ENCODE assay signal across 25 mouse cellular contexts in the genomic region with DNA sequence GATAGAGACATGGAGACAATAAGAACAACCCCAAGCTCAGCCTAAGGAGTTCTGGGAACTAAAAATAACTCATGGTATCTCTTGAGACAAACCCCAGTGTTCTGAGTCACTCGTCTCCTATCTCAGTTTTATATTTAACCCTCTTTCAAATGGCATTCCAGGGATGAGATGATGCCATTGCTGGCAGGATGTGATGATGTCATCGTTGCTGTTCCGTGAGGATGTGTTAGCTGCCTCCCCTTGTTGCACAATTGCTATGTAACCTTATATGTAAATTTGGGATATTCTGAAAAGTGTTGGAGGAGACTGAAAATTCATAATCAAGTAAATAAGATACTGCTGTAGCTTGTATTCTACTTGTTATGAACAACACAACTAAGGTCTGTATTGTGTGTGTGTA. TPM values are rescaled to one million over a fixed set of nuclear protein-coding genes. Genes with fewer than 3 reads are reported as not detected.
DNase-seq lines count a peak whose midpoint lies in the region; ATAC-seq and TF ChIP-seq lines count a peak whose summit lies in the region.
"Had no signal": no experiment of that assay in that cellular context is flagged by ENCODE, and none has a peak within 500 bp of the region (broad histone marks: within the 10 kb centered on the region; RNA-seq: fewer than 3 reads in every experiment).

No protein-coding gene starts in this region.

- intact Hi-C loops in heart, postnatal 36 days (cut with DNase I): no loop called here

- no peaks in the 10 kb centered on the region for H3K36me3 ChIP-seq in heart, embryonic 15.5 days
- H3K36me3 ChIP-seq in midbrain, embryonic 11.5 days (ENCODE audit: control insufficient read depth, insufficient read depth, low read length): no peaks in the 10 kb centered on the region
- H3K36me3 ChIP-seq in midbrain, embryonic 10.5 days: no peaks in the 10 kb centered on the region
- H3K36me3 ChIP-seq: embryonic facial prominence, embryonic 10.5 days; forebrain, embryonic 10.5 days; forebrain, embryonic 15.5 days; heart, embryonic 12.5 days; hindbrain, embryonic 10.5 days; intestine, embryonic 15.5 days had no signal

- DNase-seq in heart, postnatal 36 days: no peak
- DNase-seq in midbrain, embryonic 11.5 days (ENCODE audit: low spot score, missing footprints): peak; percentile 47
- no peak for DNase-seq in midbrain, embryonic 10.5 days (ENCODE audit: low spot score)
- DNase-seq in Patski (ENCODE audit: low read depth, low spot score): no peak
- no peak for DNase-seq in layer of hippocampus, adult 2 months (ENCODE audit: low spot score in 2 of 2)
- DNase-seq in liver: no peak
- DNase-seq: adrenal gland, adult 2 months; adrenal gland, postnatal 25 days; B cell, adult 2 months; cerebellum, adult 2 months; cerebellum, postnatal 10 days; gastrocnemius, postnatal 14 days; heart, postnatal 14 days; kidney, adult 18-20 months had no signal

- TF ChIP-seq CTCF in Patski (IDR thresholded peaks at IDR 0.05): no peak
- TF ChIP-seq CTCF in layer of hippocampus, adult 2 months (conservative IDR thresholded peaks at IDR 0.05): no peak

- WGBS in heart, embryonic 15.5 days: 26% methylated on average over 3 of the region's 3 CpGs
- 85% methylated on average over 3 of the region's 3 CpGs for WGBS in midbrain, embryonic 11.5 days
- WGBS in midbrain, embryonic 10.5 days: 91% methylated on average over 3 of the region's 3 CpGs

- no peak overlapping the region for H3K27ac ChIP-seq in heart, embryonic 15.5 days
- no peak overlapping the region for H3K27ac ChIP-seq in midbrain, embryonic 11.5 days (ENCODE audit: low read depth, low read length)
- no peak overlapping the region for H3K27ac ChIP-seq in midbrain, embryonic 10.5 days (replicated peaks)
- H3K27ac ChIP-seq in layer of hippocampus, adult 2 months: no peak overlapping the region
- H3K27ac ChIP-seq: embryonic facial prominence, embryonic 10.5 days; forebrain, embryonic 10.5 days; forebrain, embryonic 15.5 days; hindbrain, embryonic 10.5 days; hindbrain, embryonic 14.5 days; intestine, embryonic 15.5 days had no signal

- no peak overlapping the region for H3K4me3 ChIP-seq in heart, embryonic 15.5 days
- no peak overlapping the region for H3K4me3 ChIP-seq in midbrain, embryonic 11.5 days (ENCODE audit: low read depth, low read length)
- H3K4me3 ChIP-seq in midbrain, embryonic 10.5 days: no peak overlapping the region
- no peak overlapping the region for H3K4me3 ChIP-seq in layer of hippocampus, adult 2 months
- H3K4me3 ChIP-seq: embryonic facial prominence, embryonic 10.5 days; erythroblast, embryonic 14.5 days; forebrain, embryonic 10.5 days; forebrain, embryonic 15.5 days; heart, embryonic 12.5 days; hindbrain, embryonic 10.5 days; intestine, embryonic 15.5 days had no signal

- CTCF ChIA-PET in Patski (lab: Charles Lee): interaction anchor here (1.0 kb wide), 2 partner anchors 9 to 17 kb away, joined by 3 read pairs; no protein-coding TSS in a partner anchor

- no peak overlapping the region for H3K4me2 ChIP-seq in heart, embryonic 15.5 days
- H3K4me2 ChIP-seq in midbrain, embryonic 11.5 days: no peak overlapping the region
- H3K4me2 ChIP-seq: forebrain, embryonic 15.5 days; heart, embryonic 12.5 days; hindbrain, embryonic 14.5 days; intestine, embryonic 15.5 days had no signal

- POLR2A ChIA-PET in Patski (lab: Charles Lee): no interaction called here

- no peaks in the 10 kb centered on the region for H3K9me3 ChIP-seq in heart, embryonic 15.5 days (replicated peaks)
- no peaks in the 10 kb centered on the region for H3K9me3 ChIP-seq in midbrain, embryonic 11.5 days (ENCODE audit: control insufficient read depth, low read length)
- H3K9me3 ChIP-seq in midbrain, embryonic 10.5 days (replicated peaks): no peaks in the 10 kb centered on the region
- H3K9me3 ChIP-seq: embryonic facial prominence, embryonic 10.5 days; forebrain, embryonic 10.5 days; forebrain, embryonic 15.5 days; heart, embryonic 12.5 days; hindbrain, embryonic 10.5 days; intestine, embryonic 15.5 days had no signal

- H3K4me1 ChIP-seq in heart, embryonic 15.5 days (replicated peaks): peaks cover 5% of the 10 kb centered on the region; the same call in 1 of the 2 replicates
- no peaks in the 10 kb centered on the region for H3K4me1 ChIP-seq in midbrain, embryonic 11.5 days (ENCODE audit: control insufficient read depth, insufficient read depth, low read length)
- H3K4me1 ChIP-seq in midbrain, embryonic 10.5 days: no peaks in the 10 kb centered on the region
- H3K4me1 ChIP-seq: embryonic facial prominence, embryonic 10.5 days; forebrain, embryonic 10.5 days; forebrain, embryonic 15.5 days; hindbrain, embryonic 10.5 days; intestine, embryonic 15.5 days had no signal

- ATAC-seq in heart, embryonic 15.5 days (replicated peaks; ENCODE audit: insufficient number of reproducible peaks, insufficient read depth, low FRiP score, low read depth): 0 out of 2 replicates have a peak, but pooled peaks have one; percentile 39
- ATAC-seq in midbrain, embryonic 11.5 days (ENCODE audit: low FRiP score): no peak
- peak; percentile 39 for ATAC-seq in Patski
- ATAC-seq: forebrain, embryonic 15.5 days; intestine, embryonic 15.5 days had no signal

- no peak overlapping the region for H3K9ac ChIP-seq in heart, embryonic 15.5 days
- no peak overlapping the region for H3K9ac ChIP-seq in midbrain, embryonic 11.5 days (ENCODE audit: low read length)
- H3K9ac ChIP-seq: forebrain, embryonic 15.5 days; heart, embryonic 12.5 days; hindbrain, embryonic 14.5 days; intestine, embryonic 15.5 days had no signal

- no peaks in the 10 kb centered on the region for H3K27me3 ChIP-seq in heart, embryonic 15.5 days
- no peaks in the 10 kb centered on the region for H3K27me3 ChIP-seq in midbrain, embryonic 11.5 days (ENCODE audit: control insufficient read depth, insufficient read depth, low read length)
- no peaks in the 10 kb centered on the region for H3K27me3 ChIP-seq in midbrain, embryonic 10.5 days (ENCODE audit: low read depth, poor library complexity, severe bottlenecking)
- H3K27me3 ChIP-seq in Patski: no peaks in the 10 kb centered on the region
- H3K27me3 ChIP-seq: forebrain, embryonic 15.5 days; heart, embryonic 12.5 days; intestine, embryonic 15.5 days had no signal

- in situ Hi-C loops in Patski (cut with MboI; ENCODE audit: low pct_unique_long_range_greater_than_20kb): no loop called here

RNA-seq across cellular contexts. Expression of gene Ccn2, which starts 14.2 kb away (rescaled TPM):
- polyA plus RNA-seq in heart, embryonic 15.5 days (2015; fragmentation: Nextera tagmentation; extraction: Ambion mirVana): 29.4 and 40.2 TPM in 2 replicates
- 100 to 1,000 TPM in 1 of 2 experiments, 10 to 100 TPM in 1; 82.5 to 111 TPM for total RNA-seq in heart, postnatal 36 days (2021)
- 3.2 and 3.8 TPM in 2 replicates for polyA plus RNA-seq in midbrain, embryonic 11.5 days (2014; fragmentation: Nextera tagmentation; extraction: Ambion mirVana)
- polyA plus RNA-seq in midbrain, embryonic 10.5 days (2016; fragmentation: Nextera tagmentation; extraction: Ambion mirVana): 7.1 and 10.3 TPM in 2 replicates
- 124 TPM for polyA plus RNA-seq in Patski (2021)
- total RNA-seq in layer of hippocampus, adult 2 months (2021): 1 to 10 TPM; 8.5 to 9.7 TPM
- total RNA-seq: granulocyte monocyte progenitor cell, adult 5-6 weeks; MEL had no signal
- polyA plus RNA-seq: erythroblast, embryonic 14.5 days had no signal
